ENCODE assay signal across 8 mouse cellular contexts in the genomic region with DNA sequence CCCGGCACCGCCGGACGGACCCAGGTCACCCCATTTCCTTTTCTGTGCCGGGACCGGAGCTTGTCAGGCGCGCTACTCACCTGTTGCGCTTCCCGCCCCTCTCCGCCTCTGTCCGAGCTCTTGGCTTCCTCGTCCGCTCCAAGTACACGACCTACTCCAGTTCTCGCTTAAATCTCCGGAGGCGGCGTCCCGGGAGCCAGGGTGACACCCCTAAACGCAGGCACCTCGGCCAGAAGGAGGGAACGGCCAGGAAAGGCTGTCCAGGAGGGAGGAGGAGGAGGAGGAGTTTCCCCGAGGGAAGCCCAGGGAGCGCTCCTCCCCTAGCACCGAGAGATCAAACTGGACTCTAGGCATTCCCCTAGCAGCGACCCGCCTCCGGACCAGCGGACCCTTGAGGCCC. TPM values are rescaled to one million over a fixed set of nuclear protein-coding genes. Genes with fewer than 3 reads are reported as not detected.
DNase-seq lines count a peak whose midpoint lies in the region; ATAC-seq and TF ChIP-seq lines count a peak whose summit lies in the region.

A gene (minus strand): TSS at position 257 of the 400 bp plus-strand sequence.

- no peak for TF ChIP-seq EP300 in liver, embryonic 14.5 days (IDR thresholded peaks at IDR 0.05; ENCODE audit: low read depth)

- under 1% methylated on average over 30 of the region's 30 CpGs for WGBS in embryonic facial prominence, embryonic 15.5 days
- 1% methylated on average over 30 of the region's 30 CpGs for WGBS in intestine, embryonic 16.5 days
- 5% methylated on average over 28 of the region's 30 CpGs for WGBS in liver, embryonic 14.5 days (ENCODE audit: insufficient replicate concordance)

- H3K9ac ChIP-seq in embryonic facial prominence, embryonic 15.5 days, result no peak within 1 kb of the TSS
- H3K9ac ChIP-seq in intestine, embryonic 16.5 days (ENCODE audit: low read depth, low read length), result peak within 1 kb of the TSS; percentile 68
- H3K9ac ChIP-seq in liver, embryonic 14.5 days (replicated peaks), result no peak within 1 kb of the TSS

- peak within 1 kb of the TSS; percentile 38 for H3K4me3 ChIP-seq in embryonic facial prominence, embryonic 15.5 days (replicated peaks)
- peak within 1 kb of the TSS; percentile 55 for H3K4me3 ChIP-seq in intestine, embryonic 16.5 days (ENCODE audit: low read length)
- H3K4me3 ChIP-seq in liver, embryonic 14.5 days (ENCODE audit: insufficient read depth in 1 of 2, low read depth in 2 of 2, low read length in 2 of 2), result peak within 1 kb of the TSS; percentile 0 to 38

- ATAC-seq in cerebellum, adult (ENCODE audit: insufficient number of reproducible peaks, low FRiP score, low TSS enrichment), result 0 out of 2 replicates have a peak, but pooled peaks have one; percentile 17
- ATAC-seq in embryonic facial prominence, embryonic 15.5 days (ENCODE audit: insufficient number of reproducible peaks, low FRiP score, low TSS enrichment, low read depth), result peak; percentile 40; the same call in 1 of the 2 replicates
- peak; percentile 67 for ATAC-seq in intestine, embryonic 16.5 days
- ATAC-seq in liver, embryonic 14.5 days (ENCODE audit: insufficient read depth), result peak; percentile 42; the same call in 1 of the 2 replicates

- no peaks in the 10 kb centered on the region for H3K36me3 ChIP-seq in embryonic facial prominence, embryonic 15.5 days
- no peaks in the 10 kb centered on the region for H3K36me3 ChIP-seq in intestine, embryonic 16.5 days (ENCODE audit: control insufficient read depth, insufficient read depth, low read length)
- H3K36me3 ChIP-seq in liver, embryonic 14.5 days (replicated peaks; ENCODE audit: control insufficient read depth, insufficient read depth, low read depth), result no peaks in the 10 kb centered on the region

- peak within 1 kb of the TSS; percentile 63 for H3K4me2 ChIP-seq in embryonic facial prominence, embryonic 15.5 days (replicated peaks)
- peak within 1 kb of the TSS; percentile 80 for H3K4me2 ChIP-seq in intestine, embryonic 16.5 days (ENCODE audit: low read depth, low read length)
- H3K4me2 ChIP-seq in liver, embryonic 14.5 days (ENCODE audit: low read depth), result peak within 1 kb of the TSS; percentile 53

- no peak for TF ChIP-seq CTCF in liver, embryonic 14.5 days (IDR thresholded peaks at IDR 0.05; ENCODE audit: low read depth)

- no peaks in the 10 kb centered on the region for H3K9me3 ChIP-seq in embryonic facial prominence, embryonic 15.5 days (replicated peaks)
- no peaks in the 10 kb centered on the region for H3K9me3 ChIP-seq in intestine, embryonic 16.5 days (ENCODE audit: control insufficient read depth, low read length)
- no peaks in the 10 kb centered on the region for H3K9me3 ChIP-seq in liver, embryonic 14.5 days (ENCODE audit: control insufficient read depth, low read length)

- H3K27me3 ChIP-seq in embryonic facial prominence, embryonic 15.5 days, result peaks cover 40% of the 10 kb centered on the region
- H3K27me3 ChIP-seq in intestine, embryonic 16.5 days (replicated peaks; ENCODE audit: control insufficient read depth, insufficient read depth, low read length), result peaks cover 23% of the 10 kb centered on the region
- H3K27me3 ChIP-seq in liver, embryonic 14.5 days (ENCODE audit: control insufficient read depth, insufficient read depth, low read length), result peaks cover 20% of the 10 kb centered on the region

- no peak within 1 kb of the TSS for H3K27ac ChIP-seq in embryonic facial prominence, embryonic 15.5 days (replicated peaks)
- H3K27ac ChIP-seq in intestine, embryonic 16.5 days (ENCODE audit: low read length), result peak within 1 kb of the TSS; percentile 19; the same call in 1 of the 2 replicates
- no peak within 1 kb of the TSS for H3K27ac ChIP-seq in liver, embryonic 14.5 days

- intact Hi-C loops in left cerebral cortex, postnatal 25 days (cut with DNase I), result no loop called here

- H3K4me1 ChIP-seq in embryonic facial prominence, embryonic 15.5 days, result peaks cover 14% of the 10 kb centered on the region
- peaks cover 16% of the 10 kb centered on the region for H3K4me1 ChIP-seq in intestine, embryonic 16.5 days (ENCODE audit: control insufficient read depth, insufficient read depth, low read length)
- peaks cover 0 to 7% of the 10 kb centered on the region in 2 experiments; a peak in 1 of 4 replicates for H3K4me1 ChIP-seq in liver, embryonic 14.5 days (replicated peaks; ENCODE audit: control insufficient read depth in 2 of 2, insufficient read depth in 2 of 2, low read length in 1 of 2)

- no peak for DNase-seq in cerebellum, adult 11 months
- DNase-seq in liver, embryonic 14.5 days (ENCODE audit: low read depth in 3 of 3, low spot score in 3 of 3), result no peak
- peak; percentile 24 for DNase-seq in ovary, adult 18-20 months (ENCODE audit: low spot score)
- DNase-seq in adipocyte (ENCODE audit: low spot score), result no peak
- no peak for DNase-seq in left cerebral cortex, postnatal 25 days (ENCODE audit: low spot score in 2 of 2)

RNA-seq across cellular contexts. Expression of the gene that starts here (rescaled TPM):
- polyA plus RNA-seq in embryonic facial prominence, embryonic 15.5 days (2015; fragmentation: Nextera tagmentation; extraction: Ambion mirVana), result 3.2 and 4.7 TPM in 2 replicates
- 26.3 and 33.1 TPM in 2 replicates for polyA plus RNA-seq in intestine, embryonic 16.5 days (2015; fragmentation: Nextera tagmentation; extraction: Ambion mirVana)
- polyA plus RNA-seq in liver, embryonic 14.5 days (2012; rRNA removed), result 2.4 and 2.9 TPM in 2 replicates
- polyA plus RNA-seq in liver, embryonic 14.5 days (2014; fragmentation: Nextera tagmentation; extraction: Ambion mirVana), result 3.4 and 3.9 TPM in 2 replicates
- not detected for total RNA-seq in left cerebral cortex, postnatal 25 days (2021)

Comparison
In these comparisons a context has a peak if more than half of its experiments do, and no peak if none do; other contexts are left out.
1. ATAC-seq: peak in every context shown above with its lines; median percentile 67 in intestine, embryonic 16.5 days; 42 in liver, embryonic 14.5 days; 40 in embryonic facial prominence, embryonic 15.5 days; 17 in cerebellum, adult.